Mouse (Mus musculus) retina, postnatal 7 days (tissue): Measurements from ENCODE around the gene Adcy4.

Experiments used
- DNase-seq: peaks from one replicate; pipeline ENCODE4 v3.0.0-alpha.2; 2012; ENCODE audit warnings: low read depth, low spot score

Gene Adcy4

GRCm38 (mm10) chr14:55720666-55721065, 63.2 kb downstream of the Adcy4 start:
- DNase-seq = no peak

GRCm38 (mm10) chr14:55719737-55720136, 64.2 kb downstream of the Adcy4 start:
- no peak for DNase-seq
